Mouse (Mus musculus) midbrain, embryonic 12.5 days (tissue): ENCODE results near the gene Klk1b9. TPM values are rescaled to one million over a fixed set of nuclear protein-coding genes. Genes with fewer than 3 reads are reported as not detected.
"Not testable (repeated sequence)": the region's sequence is repeated elsewhere in the genome, so short reads cannot be mapped to it uniquely, and the experiment has no call there.

Source experiments
- ATAC-seq: fragments of 200-750 bp; cut with Nextera tagmentation; 2 replicates; pipeline ENCODE4 v1.8.0; 2017; ENCODE audit warnings: low read depth, moderate TSS enrichment, moderate library complexity; ENCODE audit not compliant: low FRiP score
- H3K27ac ChIP-seq: fragments of 300-500 bp; sonication (generic); replicated peaks from 2 replicates; pipeline ENCODE4 v1.5.1; 2016; ENCODE audit warnings: mild to moderate bottlenecking
- H3K27me3 ChIP-seq: fragments of 300-500 bp; sonication (generic); 2 replicates; pipeline ENCODE4 v1.6.1; 2016; ENCODE audit warnings: mild to moderate bottlenecking
- H3K36me3 ChIP-seq: fragments of 300-500 bp; sonication (generic); 2 replicates; pipeline ENCODE4 v1.6.1; 2016
- H3K4me1 ChIP-seq: fragments of 300-500 bp; sonication (generic); 2 replicates; pipeline ENCODE4 v1.6.1; 2016
- H3K4me2 ChIP-seq: fragments of 300-500 bp; sonication (generic); replicated peaks from 2 replicates; pipeline ENCODE4 v1.6.1; 2016; ENCODE audit warnings: mild to moderate bottlenecking, moderate library complexity
- H3K4me3 ChIP-seq: fragments of 300-500 bp; sonication (generic); 2 replicates; pipeline ENCODE4 v1.5.1; 2016; ENCODE audit warnings: mild to moderate bottlenecking
- H3K9ac ChIP-seq: fragments of 300-500 bp; sonication (generic); replicated peaks from 2 replicates; pipeline ENCODE4 v1.6.1; 2016; ENCODE audit warnings: mild to moderate bottlenecking, moderate library complexity
- H3K9me3 ChIP-seq: fragments of 300-500 bp; sonication (generic); 2 replicates; pipeline ENCODE4 v1.6.1; 2016; ENCODE audit warnings: mild to moderate bottlenecking
- WGBS: fragments of 180-500 bp; shearing (Covaris S2); methylation state at CpG from one replicate; pipeline ENCODE4 v1.1.7; 2016; 5-methylcytosine and 5-hydroxymethylcytosine counted together
- polyA plus RNA-seq: library from polyadenylated mRNA; unstranded; fragments of >200 nt; fragmentation: Nextera tagmentation; extraction: Ambion mirVana; gene quantifications from 2 replicates; pipeline ENCODE4 v1.2.1, GENCODE M21; 2016

Gene Klk1b9
- polyA plus RNA-seq = not detected in 2 replicates

DNA sequence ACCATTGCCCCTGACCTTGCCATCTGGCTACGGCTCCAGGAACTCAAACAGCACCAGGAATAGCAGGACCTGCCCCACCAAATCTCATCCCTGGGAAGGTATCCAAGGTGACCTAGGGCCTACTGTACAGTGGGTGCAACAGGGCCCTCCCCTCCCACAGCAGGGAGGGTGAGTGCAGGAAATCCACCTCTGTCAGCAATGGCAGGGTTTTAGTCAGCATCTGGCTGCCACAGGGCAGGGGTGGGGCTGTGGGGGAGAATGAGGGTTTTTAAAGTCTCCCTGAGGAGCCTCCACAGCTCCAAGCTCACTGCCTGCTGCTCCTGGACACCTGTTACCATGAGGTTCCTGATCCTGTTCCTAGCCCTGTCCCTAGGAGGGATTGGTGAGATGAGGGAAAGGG is at the start of gene Klk1b9:
Gene Klk1b9, plus strand, starts transcription at position 301 of the 400 bp plus-strand sequence.
- H3K27ac ChIP-seq = not testable (repeated sequence)

DNA sequence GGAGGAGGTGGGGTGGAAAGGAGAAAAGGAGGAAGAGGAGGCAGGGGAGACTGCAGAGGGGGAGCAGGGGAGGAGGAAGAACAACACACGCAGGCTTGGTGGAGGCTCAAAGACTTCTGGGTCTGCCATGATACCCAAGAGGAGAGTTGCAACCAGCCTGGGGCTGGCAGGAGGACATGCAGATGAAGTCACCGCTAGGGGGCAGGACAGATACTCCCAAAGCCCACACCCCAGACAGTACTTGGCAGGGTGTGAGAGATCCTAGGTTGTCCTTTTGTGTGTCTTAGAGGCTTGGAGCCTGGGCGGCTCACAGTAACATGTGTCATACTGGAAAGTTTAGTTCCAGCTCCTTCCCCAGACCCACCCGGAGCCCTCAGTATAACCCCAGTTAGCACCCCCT is 47.3 kb upstream of the Klk1b9 start:
- 42% methylated on average over 4 of the region's 4 CpGs for WGBS

More for the DNA sequence above, at the start of gene Klk1b9:
- not testable (repeated sequence) for H3K9ac ChIP-seq, H3K4me3 ChIP-seq, H3K9me3 ChIP-seq, H3K36me3 ChIP-seq, H3K4me1 ChIP-seq, ATAC-seq, H3K4me2 ChIP-seq, H3K27me3 ChIP-seq
- 79% methylated on average over 1 of the region's 1 CpGs for WGBS

DNA sequence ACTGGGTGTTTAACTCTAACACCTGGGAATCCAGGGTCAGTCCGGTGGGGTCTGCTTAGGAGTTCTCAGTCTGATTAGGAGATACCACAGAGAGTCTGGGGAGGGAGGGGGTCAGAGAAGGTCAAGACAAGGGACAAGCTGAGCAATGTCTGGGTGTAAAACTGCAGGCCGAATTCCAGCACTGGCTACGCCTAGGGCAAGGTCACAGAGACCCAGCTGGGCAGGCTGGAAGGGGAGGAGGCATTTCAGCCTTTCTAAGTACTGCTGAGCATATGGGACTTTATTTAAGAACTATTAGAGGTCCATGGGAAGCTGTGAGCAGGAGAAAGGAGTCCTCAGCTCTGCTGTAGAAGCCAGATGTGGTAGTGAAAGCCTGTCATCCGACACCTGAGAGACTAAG is 43.5 kb upstream of the Klk1b9 start:
- H3K4me2 ChIP-seq = no peak overlapping the region
- H3K9ac ChIP-seq = no peak overlapping the region
- no peaks in the 10 kb centered on the region for H3K9me3 ChIP-seq
- H3K36me3 ChIP-seq = no peaks in the 10 kb centered on the region
- WGBS = 70% methylated on average over 4 of the region's 4 CpGs
- H3K27me3 ChIP-seq = no peaks in the 10 kb centered on the region
- H3K4me1 ChIP-seq = no peaks in the 10 kb centered on the region
- H3K27ac ChIP-seq = no peak overlapping the region
- H3K4me3 ChIP-seq = no peak overlapping the region
- no peak for ATAC-seq

More for the DNA sequence above, 47.3 kb upstream of the Klk1b9 start:
- no peak overlapping the region for H3K9ac ChIP-seq
- no peaks in the 10 kb centered on the region for H3K9me3 ChIP-seq
- ATAC-seq = no peak
- no peak overlapping the region for H3K4me2 ChIP-seq
- H3K36me3 ChIP-seq = no peaks in the 10 kb centered on the region
- H3K27ac ChIP-seq = no peak overlapping the region
- no peaks in the 10 kb centered on the region for H3K4me1 ChIP-seq
- H3K27me3 ChIP-seq = no peaks in the 10 kb centered on the region
- H3K4me3 ChIP-seq = no peak overlapping the region

DNA sequence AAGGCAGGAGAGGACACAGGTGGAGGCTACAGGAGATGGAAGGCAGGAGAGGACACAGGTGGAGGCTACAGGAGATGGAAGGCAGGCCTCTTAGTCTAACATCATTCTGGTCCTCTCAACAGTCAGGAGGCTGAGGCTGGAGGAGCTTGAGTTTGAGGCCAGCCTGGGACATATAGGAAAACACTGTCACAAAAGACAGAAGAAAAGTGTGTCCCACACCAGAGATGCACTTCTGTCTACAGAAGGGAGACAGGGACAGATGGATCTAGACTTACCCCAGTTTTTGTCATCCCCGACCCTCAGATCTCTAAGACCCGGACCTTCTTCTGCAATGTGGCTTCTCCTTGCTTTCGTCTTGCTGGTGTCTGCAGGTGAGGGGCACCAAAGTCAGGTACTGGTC is 42.4 kb upstream of the Klk1b9 start, which contains the start of gene Klk15:
Gene Klk15, plus strand, starts transcription at position 301 of the 400 bp plus-strand sequence.
- H3K9me3 ChIP-seq = no peaks in the 10 kb centered on the region
- H3K9ac ChIP-seq = no peak within 1 kb of the TSS
- H3K36me3 ChIP-seq = no peaks in the 10 kb centered on the region
- no peak within 1 kb of the TSS for H3K27ac ChIP-seq
- no peaks in the 10 kb centered on the region for H3K27me3 ChIP-seq
- 94% methylated on average over 3 of the region's 3 CpGs for WGBS
- H3K4me1 ChIP-seq = no peaks in the 10 kb centered on the region
- no peak within 1 kb of the TSS for H3K4me3 ChIP-seq
- no peak within 1 kb of the TSS for H3K4me2 ChIP-seq
- no peak for ATAC-seq

DNA sequence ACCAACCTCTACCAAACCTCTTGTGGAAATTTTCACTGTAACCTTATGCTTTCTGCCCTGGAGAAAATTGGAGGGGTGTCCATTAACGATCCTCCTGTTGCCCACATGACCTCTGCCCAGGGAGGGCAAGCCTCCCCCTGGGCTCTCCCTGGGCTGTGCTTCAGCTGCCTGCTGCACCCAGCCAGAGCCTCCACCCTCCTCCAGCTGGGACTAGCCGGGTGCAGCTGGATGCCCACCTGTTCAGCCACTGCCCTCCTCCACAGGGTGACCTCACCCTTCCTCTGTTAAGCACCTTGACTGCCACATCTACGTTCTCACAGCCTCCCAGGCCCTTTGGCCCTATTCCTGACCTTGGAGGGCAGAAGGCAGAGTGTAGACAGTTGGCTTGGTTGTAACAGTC is 41.1 kb upstream of the Klk1b9 start:
- WGBS = 82% methylated on average over 3 of the region's 3 CpGs
- no peak overlapping the region for H3K27ac ChIP-seq
- no peak for ATAC-seq

DNA sequence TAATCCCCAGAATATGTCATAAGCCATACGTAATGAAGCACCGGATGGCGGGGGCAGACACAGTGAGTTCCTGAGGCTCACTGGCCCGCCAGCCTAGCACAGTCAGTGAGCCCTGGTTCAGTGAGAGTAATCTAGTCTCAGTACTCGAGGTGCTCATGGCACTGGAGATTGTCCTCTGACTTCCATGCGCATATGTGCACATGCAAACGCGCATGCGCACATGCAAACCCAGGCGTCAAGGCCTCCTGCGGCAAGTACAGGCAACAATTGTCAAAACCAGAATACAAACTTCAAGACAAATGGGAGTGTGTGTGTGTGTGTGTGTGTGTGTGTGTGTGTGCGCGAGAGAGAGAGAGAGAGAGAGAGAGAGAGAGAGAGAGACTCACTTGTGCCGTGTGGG is 39.3 kb upstream of the Klk1b9 start:
- H3K4me3 ChIP-seq = no peak overlapping the region
- no peak overlapping the region for H3K4me2 ChIP-seq
- WGBS = 88% methylated on average over 14 of the region's 14 CpGs
- H3K9me3 ChIP-seq = no peaks in the 10 kb centered on the region
- no peak overlapping the region for H3K27ac ChIP-seq
- no peaks in the 10 kb centered on the region for H3K27me3 ChIP-seq
- H3K4me1 ChIP-seq = no peaks in the 10 kb centered on the region
- H3K36me3 ChIP-seq = no peaks in the 10 kb centered on the region
- no peak for ATAC-seq
- no peak overlapping the region for H3K9ac ChIP-seq

More for the DNA sequence above, 41.1 kb upstream of the Klk1b9 start:
- no peaks in the 10 kb centered on the region for H3K27me3 ChIP-seq
- H3K4me1 ChIP-seq = no peaks in the 10 kb centered on the region
- H3K4me3 ChIP-seq = no peak overlapping the region
- no peaks in the 10 kb centered on the region for H3K36me3 ChIP-seq
- no peak overlapping the region for H3K9ac ChIP-seq
- H3K9me3 ChIP-seq = no peaks in the 10 kb centered on the region
- H3K4me2 ChIP-seq = no peak overlapping the region

DNA sequence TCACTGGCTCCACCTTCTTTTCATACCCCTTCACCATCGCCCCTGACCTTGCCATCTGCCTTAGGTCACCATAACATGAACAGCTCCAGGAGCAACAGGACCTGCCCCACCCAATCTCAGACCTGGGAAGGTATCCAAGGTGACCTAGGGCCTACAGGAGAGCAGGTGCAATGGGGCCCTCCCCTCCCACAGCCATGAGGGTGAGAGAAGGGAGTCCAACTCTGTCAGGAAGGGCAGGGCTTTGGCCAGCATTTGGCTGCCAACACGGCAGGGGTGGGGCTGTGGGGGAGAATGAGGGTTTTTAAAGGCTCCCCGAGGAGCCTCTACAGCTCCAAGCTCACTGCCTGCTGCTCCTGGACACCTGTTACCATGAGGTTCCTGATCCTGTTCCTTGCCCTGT is 33.6 kb upstream of the Klk1b9 start:
- H3K4me2 ChIP-seq, H3K4me3 ChIP-seq, ATAC-seq, H3K36me3 ChIP-seq, H3K27ac ChIP-seq, H3K9ac ChIP-seq, H3K27me3 ChIP-seq, H3K4me1 ChIP-seq, H3K9me3 ChIP-seq: not testable (repeated sequence)
- 58% methylated on average over 3 of the region's 3 CpGs for WGBS

DNA sequence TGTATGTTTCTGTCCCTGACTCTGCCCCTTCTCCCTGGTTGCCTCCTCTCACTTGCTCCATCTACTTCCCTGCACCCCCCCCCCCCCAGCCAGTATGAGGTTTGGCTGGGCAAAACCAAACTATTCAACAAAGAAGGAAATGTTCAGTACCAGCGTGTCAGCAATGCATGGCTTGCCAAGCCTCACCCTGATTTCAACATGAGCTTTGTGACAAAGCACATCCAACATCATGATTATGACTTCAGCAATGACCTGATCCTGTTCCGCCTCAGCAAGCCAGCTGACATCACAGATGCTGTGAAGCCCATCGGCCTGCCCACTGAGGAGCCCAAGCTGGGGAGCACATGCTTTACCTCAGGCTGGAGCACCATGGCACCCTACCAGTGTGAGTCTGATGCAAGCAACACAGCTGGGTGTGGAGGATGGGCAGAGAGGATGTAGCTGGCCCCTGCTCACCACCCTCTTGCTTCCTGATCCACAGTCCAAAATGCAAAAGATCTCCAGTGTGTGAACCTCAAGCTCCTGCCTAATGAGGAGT is 31.1 kb upstream of the Klk1b9 start:
- no peaks in the 10 kb centered on the region for H3K36me3 ChIP-seq
- no peak overlapping the region for H3K27ac ChIP-seq
- no peak overlapping the region for H3K4me2 ChIP-seq
- no peak overlapping the region for H3K9ac ChIP-seq
- 85% methylated on average over 3 of the region's 3 CpGs for WGBS
- no peaks in the 10 kb centered on the region for H3K9me3 ChIP-seq
- no peaks in the 10 kb centered on the region for H3K27me3 ChIP-seq
- H3K4me1 ChIP-seq = no peaks in the 10 kb centered on the region
- ATAC-seq = no peak
- no peak overlapping the region for H3K4me3 ChIP-seq

DNA sequence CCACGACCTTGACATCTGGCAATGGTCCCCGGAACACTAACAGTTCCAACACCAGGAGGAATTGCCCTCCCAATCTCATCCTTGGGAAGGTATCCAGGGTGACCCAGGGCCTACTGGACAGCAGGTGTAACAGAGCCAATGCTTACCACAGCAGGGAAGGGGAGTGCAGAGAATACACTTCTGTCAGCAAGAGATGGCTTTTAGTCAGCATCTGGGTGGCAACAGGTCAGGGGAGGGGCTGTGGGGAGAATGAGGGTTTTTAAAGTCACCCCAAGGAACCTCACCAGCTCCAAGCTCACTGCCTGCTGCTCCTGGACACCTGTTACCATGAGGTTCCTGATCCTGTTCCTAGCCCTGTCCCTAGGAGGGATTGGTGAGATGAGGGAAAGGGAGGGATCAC is 25.5 kb upstream of the Klk1b9 start, which contains the start of gene Klk1b8:
Gene Klk1b8, plus strand, starts transcription at position 301 of the 400 bp plus-strand sequence.
- WGBS = 80% methylated on average over 2 of the region's 2 CpGs

DNA sequence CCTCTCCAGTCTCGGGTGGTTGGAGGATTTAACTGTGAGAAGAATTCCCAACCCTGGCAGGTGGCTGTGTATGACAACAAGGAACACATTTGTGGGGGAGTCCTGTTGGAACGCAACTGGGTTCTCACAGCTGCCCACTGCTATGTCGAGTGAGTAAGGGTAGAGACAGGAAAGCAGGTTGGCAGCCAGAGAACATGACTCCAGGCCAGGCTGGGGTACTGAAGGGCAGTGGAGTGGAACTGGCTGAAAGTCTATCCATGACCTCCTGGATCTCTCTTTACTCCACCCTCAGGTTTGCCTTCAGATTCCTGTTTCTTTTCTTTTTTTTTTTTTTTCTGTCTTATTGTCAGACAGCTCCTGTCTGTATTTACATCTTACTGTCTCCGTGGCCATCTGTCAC is 23.2 kb upstream of the Klk1b9 start:
- WGBS = 72% methylated on average over 4 of the region's 4 CpGs
- Histone ChIP-seq H3K4me2 (no peak overlapping the region), H3K27ac (no peak overlapping the region), H3K9me3 (no peaks in the 10 kb centered on the region), H3K4me3 (no peak overlapping the region), H3K4me1 (no peaks in the 10 kb centered on the region), H3K9ac (no peak overlapping the region), H3K36me3 (no peaks in the 10 kb centered on the region), H3K27me3 (no peaks in the 10 kb centered on the region)
- ATAC-seq = no peak

More for the DNA sequence above, 25.5 kb upstream of the Klk1b9 start, which contains the start of gene Klk1b8:
- ATAC-seq = no peak
- Histone ChIP-seq H3K27ac (no peak within 1 kb of the TSS), H3K4me2 (no peak within 1 kb of the TSS), H3K9me3 (no peaks in the 10 kb centered on the region), H3K9ac (no peak within 1 kb of the TSS), H3K4me3 (no peak within 1 kb of the TSS), H3K36me3 (no peaks in the 10 kb centered on the region), H3K4me1 (no peaks in the 10 kb centered on the region), H3K27me3 (no peaks in the 10 kb centered on the region)

DNA sequence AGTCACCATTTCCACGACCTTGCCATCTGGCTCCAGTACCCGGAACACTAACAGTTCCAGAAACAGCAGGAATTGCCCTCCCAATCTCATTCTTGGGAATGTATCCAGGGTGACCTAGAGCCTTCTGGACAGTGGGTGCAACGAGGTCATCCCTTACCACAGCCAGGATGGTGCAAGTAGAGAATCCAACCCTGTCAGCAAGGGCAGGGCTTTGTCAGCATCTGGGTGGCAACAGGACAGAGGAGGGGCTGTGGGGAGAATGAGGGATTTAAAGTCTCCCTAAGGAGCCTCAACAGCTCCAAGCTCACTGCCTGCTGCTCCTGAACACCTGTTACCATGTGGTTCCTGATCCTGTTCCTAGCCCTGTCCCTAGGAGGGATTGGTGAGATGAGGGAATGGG is 9.4 kb upstream of the Klk1b9 start, which contains the start of gene Klk1b1:
Gene Klk1b1, plus strand, starts transcription at position 301 of the 400 bp plus-strand sequence.
- Histone ChIP-seq H3K4me1 (no peaks in the 10 kb centered on the region), H3K9ac (no peak within 1 kb of the TSS), H3K4me2 (no peak within 1 kb of the TSS), H3K27ac (no peak within 1 kb of the TSS), H3K27me3 (no peaks in the 10 kb centered on the region), H3K36me3 (no peaks in the 10 kb centered on the region), H3K4me3 (no peak within 1 kb of the TSS), H3K9me3 (no peaks in the 10 kb centered on the region)
- WGBS = 71% methylated on average over 3 of the region's 3 CpGs
- no peak for ATAC-seq

DNA sequence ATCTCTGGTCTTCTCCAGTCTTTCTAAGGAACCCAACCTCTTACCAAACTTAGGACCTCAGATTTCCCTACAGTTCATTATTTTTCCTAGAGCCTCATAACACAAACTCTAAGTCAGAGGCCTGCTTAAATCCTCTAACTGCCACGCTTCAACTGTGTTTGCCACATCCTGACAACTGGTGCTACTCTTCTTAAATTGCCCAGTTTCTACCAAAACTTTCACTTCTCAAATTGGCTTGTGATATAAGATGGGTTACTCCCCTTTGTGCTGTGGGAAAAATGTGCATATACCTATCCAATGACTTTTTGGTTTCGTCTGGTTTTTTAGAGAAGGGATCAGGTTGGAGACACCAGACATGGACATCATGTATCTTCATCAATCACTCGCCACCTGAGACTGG is 8.8 kb upstream of the Klk1b9 start:
- H3K4me1 ChIP-seq = no peaks in the 10 kb centered on the region
- no peak overlapping the region for H3K4me2 ChIP-seq
- H3K36me3 ChIP-seq = no peaks in the 10 kb centered on the region
- H3K4me3 ChIP-seq = no peak overlapping the region
- H3K27me3 ChIP-seq = no peaks in the 10 kb centered on the region
- H3K9ac ChIP-seq = no peak overlapping the region
- H3K27ac ChIP-seq = no peak overlapping the region
- no peak for ATAC-seq
- no peaks in the 10 kb centered on the region for H3K9me3 ChIP-seq
- 86% methylated on average over 3 of the region's 3 CpGs for whole genome bisulfite sequencing

DNA sequence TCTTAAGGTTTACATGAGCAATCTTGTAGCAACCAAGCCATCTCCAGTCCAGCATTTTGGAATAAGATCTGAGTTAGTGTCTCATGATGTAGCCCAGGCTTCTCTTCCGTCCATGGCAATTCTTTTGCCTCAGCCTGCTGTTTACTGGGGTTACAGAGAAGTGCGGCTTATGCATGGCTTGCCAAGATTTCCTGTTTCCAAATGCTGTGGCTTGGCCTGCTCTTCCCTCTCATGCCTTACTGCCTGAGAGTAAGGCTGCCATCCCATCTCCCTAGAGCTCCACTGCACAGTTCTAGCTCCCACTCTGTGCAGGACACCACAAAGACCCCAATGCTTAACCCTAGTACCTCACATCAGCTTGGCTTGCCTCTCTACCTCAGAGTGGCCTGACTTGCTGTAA is 8.2 kb upstream of the Klk1b9 start:
- WGBS = 86% methylated on average over 2 of the region's 2 CpGs
- no peak overlapping the region for H3K9ac ChIP-seq
- ATAC-seq = no peak

More for the DNA sequence above, 8.2 kb upstream of the Klk1b9 start:
- Histone ChIP-seq H3K27me3 (no peaks in the 10 kb centered on the region), H3K9me3 (no peaks in the 10 kb centered on the region), H3K4me3 (no peak overlapping the region), H3K4me2 (no peak overlapping the region), H3K36me3 (no peaks in the 10 kb centered on the region), H3K4me1 (no peaks in the 10 kb centered on the region), H3K27ac (no peak overlapping the region)
